Mouse (Mus musculus) T-cell, adult 2 months (primary cell): ENCODE measurements around the gene Srrt.
A peak's percentile ranks its signal among the peaks of the same experiment; 100 is the strongest.

Experiments used
- DNase-seq: peaks from one replicate; pipeline ENCODE4 v3.0.0; 2022; ENCODE audit warnings: low spot score

Gene Srrt

DNA sequence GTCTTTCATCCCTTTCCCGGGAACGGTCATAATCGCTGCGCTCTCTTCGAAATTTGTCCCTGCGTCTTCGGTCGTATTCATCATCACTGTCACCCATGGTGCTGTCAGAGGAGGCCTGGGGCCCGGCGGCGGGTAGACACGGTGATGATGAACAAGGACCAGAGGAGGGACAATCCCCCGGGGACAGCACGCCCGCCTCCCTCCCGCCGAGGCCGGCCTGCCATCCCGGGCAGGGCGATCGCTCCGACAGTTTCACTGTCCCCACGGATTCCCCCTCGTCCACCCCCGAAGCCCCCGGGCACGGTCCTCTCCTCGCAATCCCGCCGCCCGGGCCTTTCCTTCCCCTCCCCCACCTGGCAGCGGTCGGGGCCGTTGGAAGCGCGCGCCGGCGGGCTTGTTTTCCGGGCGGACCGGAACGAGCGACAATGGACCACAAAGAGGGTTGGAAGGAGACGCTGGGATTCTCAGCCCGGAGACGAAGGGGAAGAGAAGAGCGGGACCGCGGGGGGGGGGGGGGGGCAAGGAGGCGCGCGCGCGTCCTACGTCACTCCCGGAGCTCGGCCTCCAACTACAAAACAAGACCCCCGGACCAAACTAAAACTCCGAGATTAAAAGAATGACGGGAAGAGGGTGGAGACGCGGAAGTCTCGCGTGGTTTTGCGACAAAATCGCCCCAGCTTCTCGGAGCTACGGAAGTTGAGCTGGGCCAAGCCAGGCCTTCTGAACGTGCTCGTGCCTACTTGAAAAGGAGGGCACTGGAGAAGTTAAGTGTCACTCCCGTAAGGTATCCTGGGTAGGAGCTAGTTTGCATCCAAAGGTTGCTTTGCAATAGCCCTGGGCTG, at the start of gene Srrt:
Srrt (minus strand) TSS at position 604 of the 842 bp plus-strand sequence.
- peak; percentile 91 for DNase-seq

DNA sequence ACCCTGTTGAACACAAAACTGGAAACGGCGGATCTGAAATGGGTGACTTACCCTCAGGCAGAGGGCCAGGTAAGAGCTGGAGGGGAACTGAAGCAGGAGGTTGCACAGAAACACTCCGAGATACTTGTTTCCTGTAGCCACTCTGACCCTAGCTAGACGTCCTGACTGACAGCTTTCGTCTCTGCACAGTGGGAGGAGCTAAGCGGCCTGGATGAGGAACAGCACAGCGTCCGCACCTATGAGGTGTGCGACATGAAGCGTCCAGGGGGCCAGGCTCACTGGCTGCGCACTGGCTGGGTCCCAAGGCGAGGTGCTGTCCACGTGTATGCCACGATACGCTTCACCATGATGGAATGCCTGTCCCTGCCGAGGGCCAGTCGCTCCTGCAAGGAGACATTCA, 46.6 kb upstream of the Srrt start:
- no peak for DNase-seq

DNA sequence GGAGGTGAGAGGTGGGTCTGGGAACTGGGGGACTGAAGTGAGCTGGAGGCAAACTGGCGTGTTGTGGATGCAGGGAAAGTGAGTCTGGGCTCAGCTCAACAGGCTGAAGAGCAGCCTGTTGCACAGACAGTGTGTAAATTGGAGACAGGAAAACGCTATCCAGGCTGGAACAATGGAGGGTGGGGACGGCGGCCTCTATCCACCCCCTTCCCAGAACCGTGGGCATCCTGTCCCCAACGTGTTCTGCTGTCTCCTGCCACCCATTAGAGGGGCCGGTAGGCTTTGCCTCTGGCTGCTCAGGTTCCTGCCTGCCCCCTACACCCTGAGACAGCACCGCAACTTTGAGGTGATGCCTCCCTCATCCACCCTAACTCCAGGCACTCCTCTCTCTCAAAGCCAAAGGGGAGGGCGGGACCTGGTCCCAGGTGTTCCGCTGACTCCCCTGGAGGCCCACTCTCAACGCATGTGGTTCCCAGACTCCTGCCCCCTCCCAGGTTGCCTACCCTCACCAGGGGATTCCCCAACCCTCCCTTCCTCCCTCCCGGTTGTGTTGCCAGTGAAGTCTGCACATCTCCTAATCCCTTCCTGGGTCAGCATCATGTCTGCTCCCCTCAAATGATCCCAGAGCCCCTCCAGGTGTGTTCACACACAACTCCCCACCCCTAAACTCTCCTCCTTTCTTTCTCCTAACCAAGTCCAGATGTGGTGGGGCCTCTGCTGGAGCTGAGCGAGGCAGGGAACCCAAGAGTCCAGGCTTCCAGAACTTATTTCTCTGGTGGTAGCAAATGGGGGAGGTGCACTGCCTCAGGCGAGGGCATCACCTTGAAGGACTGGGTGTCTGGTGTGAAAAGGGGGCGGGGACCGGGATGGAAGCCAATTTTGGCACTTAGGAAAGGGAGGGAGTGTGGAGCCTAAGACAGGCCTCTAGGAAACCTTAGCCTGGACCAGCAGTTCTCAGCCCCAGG, 44.8 kb upstream of the Srrt start:
- no peak for DNase-seq

DNA sequence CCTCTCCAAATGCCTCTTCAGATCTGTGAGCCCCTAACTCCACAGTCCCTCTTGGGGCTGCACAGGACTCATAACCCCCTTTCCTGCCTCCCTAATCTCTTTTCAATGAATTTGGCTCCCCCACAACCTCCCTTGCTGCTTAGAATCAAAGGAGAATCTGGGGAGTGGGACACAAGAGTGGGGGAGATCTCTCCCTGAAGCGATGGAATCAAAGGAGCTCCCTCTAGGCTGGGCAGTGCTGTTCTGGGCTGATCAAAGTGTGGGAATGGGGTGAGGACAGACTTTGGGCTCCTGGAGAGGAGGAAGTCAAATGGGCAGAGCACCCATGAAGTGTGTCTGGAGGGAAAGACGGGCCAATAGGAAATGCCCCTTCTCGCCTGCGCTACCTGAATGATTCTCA, 43.9 kb upstream of the Srrt start:
- DNase-seq = no peak

DNA sequence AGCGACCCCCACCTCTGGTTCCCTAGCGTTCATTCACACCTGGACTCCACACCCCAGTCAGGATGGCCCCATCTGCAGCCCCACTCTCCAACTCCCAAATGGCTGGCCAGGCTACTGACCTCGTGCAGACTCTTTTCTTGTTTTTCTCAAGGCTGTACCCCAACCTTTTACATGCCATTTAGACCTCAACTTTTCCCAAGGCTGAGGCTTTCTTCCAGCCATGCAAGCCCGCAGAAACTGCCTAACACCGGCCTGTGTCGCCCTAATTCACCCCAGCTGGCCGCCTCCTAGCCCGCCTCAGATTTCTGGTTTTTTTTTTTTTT, 43.5 kb upstream of the Srrt start:
- no peak for DNase-seq

DNA sequence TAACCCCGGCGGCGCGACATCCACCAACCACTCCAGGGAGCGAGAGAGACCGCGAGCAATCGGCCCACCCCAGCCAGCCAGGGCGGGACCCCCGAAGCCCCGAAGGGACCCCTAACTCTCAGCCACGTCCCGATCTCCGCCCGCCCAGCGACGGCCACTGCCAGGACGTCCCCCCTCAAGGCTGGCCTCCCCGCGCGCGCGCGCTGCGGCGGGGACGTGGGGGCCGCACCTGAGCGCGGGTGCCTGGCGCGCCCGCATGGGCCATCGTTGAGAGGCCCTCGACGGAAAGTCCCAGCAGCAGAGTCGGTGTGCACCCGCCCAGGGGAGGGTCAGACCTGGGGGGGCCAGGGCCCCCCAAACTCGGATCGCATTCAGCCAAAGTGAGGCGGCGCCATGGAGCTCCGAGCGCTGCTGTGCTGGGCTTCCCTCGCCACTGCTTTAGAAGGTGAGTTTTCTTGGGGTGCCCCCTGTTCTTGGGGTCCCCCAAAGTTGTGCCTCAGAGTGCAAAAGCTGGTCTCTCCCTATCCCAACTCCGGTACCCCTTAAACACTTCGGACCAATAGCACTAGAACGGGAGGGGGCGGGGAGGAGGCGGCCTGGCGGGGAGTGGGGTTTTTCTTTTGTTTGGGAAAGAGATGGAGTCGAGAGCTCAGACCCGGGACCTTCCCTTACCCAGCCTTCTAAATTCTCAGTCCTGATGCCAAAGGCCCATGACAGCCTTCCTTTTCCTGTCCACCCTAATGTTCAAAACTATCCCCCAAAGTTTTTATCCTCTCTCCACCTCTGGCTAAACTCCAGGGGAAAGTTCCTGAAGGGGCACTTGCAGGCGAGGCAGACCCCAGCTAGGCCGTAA, 43.0 kb upstream of the Srrt start:
- DNase-seq = no peak

DNA sequence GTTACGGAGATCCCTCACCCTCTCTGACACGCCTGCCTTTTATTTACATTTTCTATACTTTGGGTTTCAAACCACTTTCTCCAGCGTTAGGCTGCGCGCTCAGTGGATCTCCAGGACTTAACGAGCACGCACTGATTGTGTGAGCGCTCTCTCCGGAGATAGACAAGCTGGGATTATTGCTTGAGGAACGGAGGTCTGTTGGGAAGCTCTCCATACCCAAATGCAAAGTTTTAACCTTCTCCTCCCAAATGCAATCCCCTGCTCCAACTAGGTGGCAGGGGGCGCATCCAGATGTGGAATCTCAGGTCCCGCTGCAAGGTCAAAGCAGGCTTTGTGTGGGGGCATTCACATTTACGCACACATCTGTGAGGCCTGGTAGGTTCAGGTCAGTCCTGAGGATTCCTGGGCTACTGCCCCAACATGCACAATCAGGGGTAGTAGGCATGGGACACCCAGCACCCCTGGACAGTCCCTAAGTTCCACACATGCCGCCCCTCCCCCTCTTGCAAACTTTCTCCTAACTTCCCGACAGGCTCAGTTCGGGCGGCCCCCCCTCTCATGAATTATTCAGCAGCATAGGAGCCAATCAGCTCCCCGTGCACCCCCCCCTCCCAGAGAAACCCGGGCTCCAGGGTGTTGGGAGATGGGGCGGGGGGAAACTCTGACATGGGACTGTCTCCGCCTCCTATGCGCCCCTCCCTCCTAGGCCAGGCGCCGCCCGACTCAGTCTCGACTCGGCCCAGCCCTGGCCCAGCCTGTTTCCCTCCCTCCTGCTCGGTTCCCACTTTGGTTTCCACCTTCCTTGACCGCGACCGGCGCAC, 42.1 kb upstream of the Srrt start, which contains the start of gene Ephb4:
Ephb4 (plus strand) TSS at position 726 of the 821 bp plus-strand sequence.
- no peak for DNase-seq

DNA sequence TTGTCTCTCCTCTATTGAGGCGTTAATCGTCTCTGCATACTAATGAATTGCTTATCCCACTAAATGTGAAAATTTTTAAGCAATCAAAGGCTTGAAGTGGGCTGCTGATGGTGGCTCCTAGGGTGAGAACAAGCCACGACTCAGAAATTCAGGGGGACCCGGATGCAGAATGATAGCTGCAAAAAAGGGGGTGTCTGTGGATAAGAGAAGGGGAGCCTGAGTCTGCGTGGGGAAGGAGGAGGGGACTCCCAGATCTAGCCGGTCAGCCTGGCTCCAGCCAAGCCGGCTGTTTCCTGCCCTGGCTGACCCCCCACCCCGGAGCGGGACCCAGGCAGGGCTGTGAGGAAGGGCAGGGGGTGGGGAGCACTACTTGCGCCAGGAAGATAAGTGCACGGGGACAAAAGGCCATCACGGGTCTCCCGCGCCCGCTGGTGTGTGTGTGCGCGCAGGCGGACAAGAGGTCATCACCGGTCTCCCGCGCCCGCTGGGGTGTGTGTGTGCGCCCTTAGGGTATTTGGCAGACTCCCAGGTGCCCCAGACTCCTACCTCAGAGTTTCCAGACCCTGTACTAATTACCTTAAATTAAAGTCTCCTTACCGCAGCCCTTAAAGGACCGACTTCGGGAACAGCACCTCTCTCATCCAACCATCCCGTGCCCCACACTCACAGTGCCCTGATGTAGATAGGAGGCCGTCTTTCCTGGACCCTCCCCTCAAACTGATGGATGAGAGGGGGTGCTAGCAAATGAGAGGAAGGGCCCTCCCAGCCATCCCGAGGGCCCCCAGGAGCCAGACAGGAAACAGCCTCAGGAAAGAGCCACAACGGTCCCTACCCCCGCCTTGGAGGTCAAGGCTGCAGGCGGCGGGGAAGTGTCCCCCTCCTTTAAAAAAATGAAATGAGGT, 41.3 kb upstream of the Srrt start:
- no peak for DNase-seq

DNA sequence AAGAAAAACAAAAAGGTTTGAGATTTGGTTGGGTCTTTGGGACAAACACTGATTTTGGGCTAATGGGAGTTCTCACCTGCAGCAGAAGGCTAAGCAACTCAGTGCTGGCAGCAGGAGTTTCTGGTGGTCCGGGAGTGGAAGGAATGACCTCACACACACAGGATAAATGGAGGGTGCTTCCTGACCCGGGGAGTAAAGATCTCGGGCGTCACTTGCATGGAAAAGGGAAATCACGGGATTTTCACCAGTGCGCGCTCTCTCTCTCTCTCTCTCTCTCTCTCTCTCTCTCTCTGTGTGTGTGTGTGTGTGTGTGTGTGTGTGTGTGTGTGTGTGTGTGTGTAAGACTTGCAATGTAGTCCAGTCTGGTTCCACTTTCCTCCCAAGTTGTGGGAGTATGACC, 40.4 kb upstream of the Srrt start:
- DNase-seq = no peak

DNA sequence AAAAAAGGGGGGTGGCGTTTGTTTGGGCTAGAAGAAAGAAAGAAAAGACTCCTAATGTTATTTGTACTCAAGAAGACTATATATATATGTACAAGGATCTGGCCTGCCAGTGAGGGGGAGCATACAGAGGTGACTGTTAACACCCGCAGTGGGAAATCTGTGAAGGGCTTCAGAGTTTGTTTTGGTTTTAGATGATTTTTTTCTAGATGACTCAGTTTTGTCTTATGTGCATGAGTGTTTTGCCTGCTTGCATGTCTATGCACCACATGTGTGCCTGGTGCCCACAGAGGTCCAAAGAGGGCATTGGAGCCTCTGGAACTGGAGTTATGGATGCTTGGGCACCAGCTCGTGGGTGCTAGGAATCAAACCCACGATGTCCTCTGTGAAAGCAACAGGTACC, 39.5 kb upstream of the Srrt start:
- DNase-seq = no peak

DNA sequence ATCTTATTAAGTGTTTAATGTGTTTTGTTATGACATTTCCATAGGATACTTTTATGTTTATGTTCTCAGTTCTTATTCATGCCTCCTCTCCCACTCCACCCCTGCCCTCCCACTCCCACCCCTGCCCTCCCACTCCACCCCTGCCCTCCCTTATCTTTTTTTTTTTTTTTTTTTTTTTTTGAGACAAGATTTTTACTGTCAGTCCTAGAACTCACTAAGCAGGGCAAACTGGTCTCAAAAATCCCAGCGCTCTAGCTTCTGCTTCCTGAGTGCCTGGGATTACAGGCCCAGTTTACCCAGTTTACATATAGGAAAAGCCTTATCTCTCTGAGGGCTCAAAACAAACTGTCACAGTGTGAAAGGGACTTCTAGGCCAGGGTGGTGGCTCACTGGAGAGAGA, 38.9 kb upstream of the Srrt start:
- no peak for DNase-seq

DNA sequence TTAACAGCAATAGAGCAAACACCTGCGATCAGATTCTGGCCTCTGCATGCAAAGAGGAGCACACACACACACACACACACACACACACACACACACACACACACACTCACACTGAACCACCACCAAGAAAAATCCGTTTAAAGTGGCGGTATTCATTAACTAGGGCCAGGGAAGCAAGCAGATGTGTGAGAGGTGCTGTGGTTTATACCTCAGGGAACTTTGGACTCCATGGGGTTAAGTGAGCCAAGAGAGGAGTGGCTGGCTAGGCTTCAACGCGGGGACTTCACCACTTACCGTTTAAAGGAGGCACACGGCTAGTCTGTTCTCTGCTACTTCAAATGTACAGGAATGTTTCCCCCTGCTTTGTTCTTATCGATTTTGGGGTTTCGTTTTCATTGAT, 38.3 kb upstream of the Srrt start:
- no peak for DNase-seq

DNA sequence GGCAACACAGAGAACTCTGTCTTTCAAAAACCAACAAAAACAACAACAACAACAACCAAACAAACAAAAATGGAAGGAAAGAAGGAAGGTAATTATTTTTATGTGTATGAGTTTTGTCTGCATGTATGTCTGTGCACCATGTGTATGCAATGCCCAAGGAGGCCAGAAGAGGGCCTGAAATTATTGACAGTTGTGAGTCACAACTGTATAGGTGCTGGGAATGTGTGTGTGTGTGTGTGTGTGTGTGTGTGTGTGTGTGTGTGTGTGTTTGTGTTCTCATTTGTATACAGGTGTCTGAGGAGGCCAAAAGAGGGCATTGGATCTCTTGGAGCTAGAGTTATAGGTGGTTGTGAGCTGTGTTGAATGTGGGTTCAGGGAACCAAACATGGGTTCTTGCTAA, 36.4 kb upstream of the Srrt start:
- DNase-seq = no peak

DNA sequence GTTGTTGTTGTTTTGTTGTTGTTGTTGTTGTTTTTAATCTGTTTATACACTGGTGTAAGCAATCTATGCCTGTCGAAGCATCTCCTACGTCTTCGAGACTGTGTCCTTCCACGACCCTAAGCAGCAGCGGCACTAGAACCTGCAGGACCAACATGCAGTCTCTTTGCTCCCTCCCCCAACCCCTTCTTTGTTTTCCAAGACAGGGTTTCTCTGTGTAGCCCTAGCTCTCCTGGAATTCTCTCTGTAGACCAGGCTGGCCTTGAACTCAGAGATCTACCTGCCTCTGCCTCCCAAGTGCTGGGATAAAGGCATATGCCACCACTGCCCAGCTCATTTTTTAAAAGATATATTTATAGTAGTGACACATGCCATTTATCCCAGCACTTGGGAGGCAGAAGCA, 35.9 kb upstream of the Srrt start:
- DNase-seq = no peak

DNA sequence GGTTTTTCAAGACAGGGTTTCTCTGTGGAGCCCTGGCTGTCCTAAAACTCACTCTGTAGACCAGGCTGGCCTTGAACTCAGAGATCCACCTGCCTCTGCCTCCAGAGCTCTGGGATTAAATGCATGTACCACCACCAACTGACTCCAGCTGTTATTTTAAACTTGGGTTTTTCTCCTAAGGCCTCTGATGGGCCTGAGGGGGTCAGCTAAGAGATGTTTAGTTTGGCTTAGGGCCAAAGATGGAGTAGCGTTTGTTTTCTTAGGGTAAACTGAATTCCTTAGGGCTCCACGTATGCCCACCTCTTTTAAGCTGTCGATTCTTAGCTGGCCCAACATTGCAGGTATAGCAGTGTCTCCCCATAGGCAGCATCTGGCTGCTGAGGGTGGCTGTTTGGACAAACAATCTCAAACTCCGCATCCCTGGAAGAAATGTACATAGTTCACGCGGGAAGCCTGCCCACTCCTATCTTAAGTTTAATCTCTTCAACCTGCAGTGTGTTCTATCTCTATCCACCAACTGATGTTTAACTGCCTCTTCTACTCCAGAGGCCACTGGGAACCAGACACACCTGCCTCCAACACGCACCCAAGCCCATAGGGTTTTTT, 35.0 kb upstream of the Srrt start:
- no peak for DNase-seq

DNA sequence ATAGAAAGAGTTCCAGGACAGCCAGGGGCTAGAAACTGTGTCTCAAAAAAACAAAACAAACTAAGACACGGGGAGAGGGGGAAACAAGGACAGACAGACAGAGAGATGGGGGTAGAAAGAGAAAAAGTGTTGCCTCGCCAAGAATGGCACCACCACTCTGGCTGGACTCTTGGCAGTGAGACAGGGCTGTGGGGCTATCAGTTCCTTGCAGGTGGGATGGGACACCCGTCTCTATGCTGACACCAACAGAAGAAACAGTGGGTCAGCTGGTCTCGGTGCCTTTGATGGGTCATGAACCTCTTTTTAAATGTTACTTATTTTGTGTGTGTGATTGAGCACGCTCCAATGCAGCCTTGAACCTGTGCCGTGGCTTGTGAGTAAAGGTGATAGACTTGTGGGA, 32.7 kb upstream of the Srrt start:
- DNase-seq = no peak

DNA sequence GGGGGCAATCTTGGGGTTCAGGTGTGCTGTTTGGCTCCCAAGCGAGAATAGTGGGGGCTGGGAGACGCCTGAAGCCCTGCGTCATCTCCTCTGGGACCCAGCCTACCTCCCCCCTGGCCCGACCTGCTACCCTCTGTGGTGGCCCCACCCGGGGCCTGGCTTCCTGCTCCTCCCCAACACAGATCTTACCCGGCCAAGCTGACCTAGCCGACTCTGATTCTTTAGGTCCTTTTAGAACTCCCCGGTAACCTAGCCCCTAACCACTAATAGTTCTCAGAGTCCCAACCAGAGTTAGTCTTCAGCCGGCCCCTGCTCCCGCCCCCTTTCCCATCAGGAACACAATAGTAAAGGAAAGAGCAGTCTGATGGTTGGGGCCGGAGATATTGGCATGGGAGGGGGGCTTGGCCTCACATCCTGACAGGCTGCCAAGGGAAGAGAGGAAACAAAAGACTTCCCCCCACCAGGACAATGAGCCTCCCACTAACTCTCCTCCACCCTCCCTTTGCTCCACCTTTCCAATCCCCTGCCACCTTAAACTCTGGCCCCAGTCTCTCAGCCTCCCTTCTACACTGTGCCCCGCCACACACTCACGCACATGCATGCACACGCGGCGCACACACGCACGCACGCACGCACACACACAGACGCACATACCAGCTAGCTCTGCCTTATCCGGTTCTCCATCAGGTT, 32.0 kb upstream of the Srrt start:
- no peak for DNase-seq

DNA sequence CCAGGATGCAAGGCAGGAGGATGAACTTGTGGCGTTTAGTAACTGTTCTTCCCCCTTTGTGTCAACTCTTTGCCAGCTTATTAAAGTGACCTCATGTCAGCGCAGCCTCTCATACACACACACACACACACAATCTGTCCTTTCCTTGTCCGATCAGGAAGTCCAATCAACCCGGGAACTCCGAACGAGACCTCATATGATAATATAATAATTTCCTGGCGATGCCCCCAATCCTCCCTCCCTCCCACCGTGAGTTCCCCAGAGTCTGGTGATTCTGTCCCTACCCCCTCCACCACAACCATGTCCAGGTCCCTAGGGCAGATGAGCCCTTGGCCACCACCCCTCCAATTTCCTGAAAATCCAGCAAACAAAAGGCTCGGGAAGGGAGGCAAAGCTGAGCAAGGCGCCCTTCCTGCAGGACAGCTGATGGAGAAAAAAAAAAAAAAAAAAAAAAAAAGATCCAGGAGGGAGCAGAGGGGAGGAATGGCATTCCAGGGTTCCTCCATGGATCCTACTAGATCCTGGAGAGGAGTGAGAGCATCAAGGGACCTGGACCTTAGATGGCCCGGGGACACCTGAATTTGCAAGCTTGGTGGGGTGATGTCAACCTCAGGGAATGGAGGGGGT, 31.3 kb upstream of the Srrt start:
- DNase-seq = no peak

DNA sequence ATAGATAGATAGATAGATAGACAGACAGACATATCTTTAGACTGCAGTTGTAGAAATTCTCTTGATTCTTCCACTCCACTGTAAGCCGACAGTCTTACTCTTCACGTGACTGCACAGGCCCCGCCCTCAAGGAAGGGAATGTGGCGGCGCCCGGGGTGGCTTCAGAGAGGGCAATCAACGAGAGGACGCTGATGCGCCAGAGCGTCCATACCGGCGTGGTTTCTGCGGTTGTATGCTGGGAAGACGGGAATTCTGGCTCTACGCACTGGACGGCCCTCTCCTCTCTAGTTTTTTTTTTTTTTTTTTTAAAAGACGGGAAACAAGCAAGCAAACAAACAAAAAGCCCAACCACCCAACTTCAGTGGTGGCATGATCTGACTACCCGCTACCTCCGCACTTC, 30.8 kb upstream of the Srrt start:
- DNase-seq = peak; percentile 66
